Mouse (Mus musculus): Measurements from ENCODE around the gene Hk1. TPM values are rescaled to one million over a fixed set of nuclear protein-coding genes. Genes with fewer than 3 reads are reported as not detected.

Hk1 gene
- polyA plus RNA-seq, 1 experiment from 2014 or later = 28.4 TPM

GRCm38 (mm10) chr10:62356105-62356730, 23.5 kb downstream of the Hk1 start:
- H3K4me2 ChIP-seq (ENCODE audit: low read depth, low read length) = no peak overlapping the region
- no peaks in the 10 kb centered on the region for H3K4me1 ChIP-seq (ENCODE audit: control insufficient read depth, insufficient read depth, low read length)
- no peak overlapping the region for H3K27ac ChIP-seq (replicated peaks; ENCODE audit: low read depth, low read length)
- H3K27me3 ChIP-seq (replicated peaks; ENCODE audit: control insufficient read depth, insufficient read depth, low read length) = no peaks in the 10 kb centered on the region
- no peaks in the 10 kb centered on the region for H3K36me3 ChIP-seq (ENCODE audit: control insufficient read depth, insufficient read depth, low read length)
- H3K9me3 ChIP-seq (ENCODE audit: control insufficient read depth, low read length) = 0 out of 2 replicates have a peak, but pooled peaks cover 3% of the 10 kb centered on the region
- no peak overlapping the region for H3K4me3 ChIP-seq (ENCODE audit: low read depth, low read length)
- 63% methylated on average over 17 of the region's 17 CpGs for WGBS
- DNase-seq (ENCODE audit: low spot score) (no peak), ATAC-seq (ENCODE audit: low read depth) (no peak)
- H3K9ac ChIP-seq (ENCODE audit: low read depth, low read length) = no peak overlapping the region

GRCm38 (mm10) chr10:62345147-62345546, 34.6 kb downstream of the Hk1 start:
- no peak overlapping the region for H3K4me2 ChIP-seq (ENCODE audit: low read depth, low read length)
- no peak overlapping the region for H3K9ac ChIP-seq (ENCODE audit: low read depth, low read length)
- peaks cover 4% of the 10 kb centered on the region; the same call in 1 of the 2 replicates for H3K4me1 ChIP-seq (ENCODE audit: control insufficient read depth, insufficient read depth, low read length)
- no peaks in the 10 kb centered on the region for H3K36me3 ChIP-seq (ENCODE audit: control insufficient read depth, insufficient read depth, low read length)
- no peak for ATAC-seq (ENCODE audit: low read depth)
- H3K4me3 ChIP-seq (ENCODE audit: low read depth, low read length) = no peak overlapping the region
- H3K9me3 ChIP-seq (ENCODE audit: control insufficient read depth, low read length) = 0 out of 2 replicates have a peak, but pooled peaks cover 3% of the 10 kb centered on the region
- H3K27ac ChIP-seq (replicated peaks; ENCODE audit: low read depth, low read length) = no peak overlapping the region
- H3K27me3 ChIP-seq (replicated peaks; ENCODE audit: control insufficient read depth, insufficient read depth, low read length) = no peaks in the 10 kb centered on the region
- WGBS = 78% methylated on average over 5 of the region's 5 CpGs
- no peak for DNase-seq (ENCODE audit: low spot score)

- WGBS = 83% methylated on average over 9 of the region's 9 CpGs
- no peak overlapping the region for H3K9ac ChIP-seq (ENCODE audit: low read depth, low read length)
- H3K4me2 ChIP-seq (ENCODE audit: low read depth, low read length) = no peak overlapping the region
- peaks cover 4% of the 10 kb centered on the region; the same call in 1 of the 2 replicates for H3K4me1 ChIP-seq (ENCODE audit: control insufficient read depth, insufficient read depth, low read length)
- no peak overlapping the region for H3K4me3 ChIP-seq (ENCODE audit: low read depth, low read length)
- no peaks in the 10 kb centered on the region for H3K36me3 ChIP-seq (ENCODE audit: control insufficient read depth, insufficient read depth, low read length)
- DNase-seq (ENCODE audit: low spot score) (no peak), ATAC-seq (ENCODE audit: low read depth) (no peak)
- H3K27me3 ChIP-seq (replicated peaks; ENCODE audit: control insufficient read depth, insufficient read depth, low read length) = no peaks in the 10 kb centered on the region
- H3K9me3 ChIP-seq (ENCODE audit: control insufficient read depth, low read length) = 0 out of 2 replicates have a peak, but pooled peaks cover 3% of the 10 kb centered on the region
- H3K27ac ChIP-seq (replicated peaks; ENCODE audit: low read depth, low read length) = no peak overlapping the region
These were observed 35.5 kb downstream of the Hk1 start for GRCm38 (mm10) chr10:62344004-62344752.

- H3K36me3 ChIP-seq (ENCODE audit: control insufficient read depth, insufficient read depth, low read length) = no peaks in the 10 kb centered on the region
- H3K4me1 ChIP-seq (ENCODE audit: control insufficient read depth, insufficient read depth, low read length) = peaks cover 8% of the 10 kb centered on the region; the same call in 1 of the 2 replicates
- ATAC-seq (ENCODE audit: low read depth) (no peak), DNase-seq (ENCODE audit: low spot score) (no peak)
- no peak overlapping the region for H3K9ac ChIP-seq (ENCODE audit: low read depth, low read length)
- H3K4me3 ChIP-seq (ENCODE audit: low read depth, low read length) = no peak overlapping the region
- H3K27me3 ChIP-seq (replicated peaks; ENCODE audit: control insufficient read depth, insufficient read depth, low read length) = no peaks in the 10 kb centered on the region
- H3K27ac ChIP-seq (replicated peaks; ENCODE audit: low read depth, low read length) = no peak overlapping the region
- 96% methylated on average over 6 of the region's 6 CpGs for WGBS
- no peak overlapping the region for H3K4me2 ChIP-seq (ENCODE audit: low read depth, low read length)
- H3K9me3 ChIP-seq (ENCODE audit: control insufficient read depth, low read length) = no peaks in the 10 kb centered on the region
These were observed 37.2 kb downstream of the Hk1 start for GRCm38 (mm10) chr10:62342512-62342911.

- Histone ChIP-seq H3K4me3 (ENCODE audit: low read depth, low read length) (no peak overlapping the region), H3K9ac (ENCODE audit: low read depth, low read length) (no peak overlapping the region), H3K36me3 (ENCODE audit: control insufficient read depth, insufficient read depth, low read length) (no peaks in the 10 kb centered on the region), H3K27ac (replicated peaks; ENCODE audit: low read depth, low read length) (no peak overlapping the region), H3K4me1 (ENCODE audit: control insufficient read depth, insufficient read depth, low read length) (peaks cover 8% of the 10 kb centered on the region; the same call in 1 of the 2 replicates), H3K4me2 (ENCODE audit: low read depth, low read length) (no peak overlapping the region), H3K27me3 (replicated peaks; ENCODE audit: control insufficient read depth, insufficient read depth, low read length) (no peaks in the 10 kb centered on the region), H3K9me3 (ENCODE audit: control insufficient read depth, low read length) (no peaks in the 10 kb centered on the region)
- WGBS = 84% methylated on average over 4 of the region's 4 CpGs
- no peak for DNase-seq (ENCODE audit: low spot score)
- no peak for ATAC-seq (ENCODE audit: low read depth)
These were observed 37.8 kb downstream of the Hk1 start for GRCm38 (mm10) chr10:62341956-62342355.

GRCm38 (mm10) chr10:62340991-62341390, 38.7 kb downstream of the Hk1 start:
- H3K9ac ChIP-seq (ENCODE audit: low read depth, low read length) = peak overlapping the region; percentile 73
- no peaks in the 10 kb centered on the region for H3K27me3 ChIP-seq (replicated peaks; ENCODE audit: control insufficient read depth, insufficient read depth, low read length)
- WGBS = 26% methylated on average over 3 of the region's 3 CpGs
- peak overlapping the region; percentile 79 for H3K4me3 ChIP-seq (ENCODE audit: low read depth, low read length)
- peak overlapping the region; percentile 78; the same call in 1 of the 2 replicates for H3K27ac ChIP-seq (replicated peaks; ENCODE audit: low read depth, low read length)
- H3K9me3 ChIP-seq (ENCODE audit: control insufficient read depth, low read length) = no peaks in the 10 kb centered on the region
- peaks cover 15% of the 10 kb centered on the region for H3K4me1 ChIP-seq (ENCODE audit: control insufficient read depth, insufficient read depth, low read length)
- H3K4me2 ChIP-seq (ENCODE audit: low read depth, low read length) = peak overlapping the region; percentile 94
- DNase-seq (ENCODE audit: low spot score) (no peak), ATAC-seq (ENCODE audit: low read depth) (no peak)
- no peaks in the 10 kb centered on the region for H3K36me3 ChIP-seq (ENCODE audit: control insufficient read depth, insufficient read depth, low read length)

GRCm38 (mm10) chr10:62340095-62340731, 39.5 kb downstream of the Hk1 start:
- DNase-seq (ENCODE audit: low spot score) (peak; percentile 98), ATAC-seq (ENCODE audit: low read depth) (peak; percentile 98)
- peak overlapping the region; percentile 73 for H3K9ac ChIP-seq (ENCODE audit: low read depth, low read length)
- no peaks in the 10 kb centered on the region for H3K9me3 ChIP-seq (ENCODE audit: control insufficient read depth, low read length)
- H3K4me1 ChIP-seq (ENCODE audit: control insufficient read depth, insufficient read depth, low read length) = peaks cover 20% of the 10 kb centered on the region
- H3K4me3 ChIP-seq (ENCODE audit: low read depth, low read length) = peak overlapping the region; percentile 79
- no peaks in the 10 kb centered on the region for H3K36me3 ChIP-seq (ENCODE audit: control insufficient read depth, insufficient read depth, low read length)
- no peaks in the 10 kb centered on the region for H3K27me3 ChIP-seq (replicated peaks; ENCODE audit: control insufficient read depth, insufficient read depth, low read length)
- WGBS = 0% methylated on average over 28 of the region's 38 CpGs
- H3K27ac ChIP-seq (replicated peaks; ENCODE audit: low read depth, low read length) = peak overlapping the region; percentile 78
- peak overlapping the region; percentile 94 for H3K4me2 ChIP-seq (ENCODE audit: low read depth, low read length)

GRCm38 (mm10) chr10:62339211-62340094, 40.3 kb downstream of the Hk1 start:
- ATAC-seq (ENCODE audit: low read depth) (peak; percentile 30), DNase-seq (ENCODE audit: low spot score) (peak; percentile 52)
- Histone ChIP-seq H3K9me3 (ENCODE audit: control insufficient read depth, low read length) (no peaks in the 10 kb centered on the region), H3K4me3 (ENCODE audit: low read depth, low read length) (peak overlapping the region; percentile 79), H3K4me1 (ENCODE audit: control insufficient read depth, insufficient read depth, low read length) (peaks cover 27% of the 10 kb centered on the region), H3K4me2 (ENCODE audit: low read depth, low read length) (peak overlapping the region; percentile 94), H3K27ac (replicated peaks; ENCODE audit: low read depth, low read length) (peak overlapping the region; percentile 68), H3K36me3 (ENCODE audit: control insufficient read depth, insufficient read depth, low read length) (no peaks in the 10 kb centered on the region), H3K9ac (ENCODE audit: low read depth, low read length) (peak overlapping the region; percentile 73), H3K27me3 (replicated peaks; ENCODE audit: control insufficient read depth, insufficient read depth, low read length) (no peaks in the 10 kb centered on the region)
- 4% methylated on average over 31 of the region's 45 CpGs for WGBS

All from embryonic facial prominence, embryonic 14.5 days (tissue).